Mouse (Mus musculus): ENCODE measurements around the gene Sdsl. TPM values are rescaled to one million over a fixed set of nuclear protein-coding genes. Genes with fewer than 3 reads are reported as not detected.

Gene Sdsl
- total RNA-seq, 2 experiments from 2014 or later: 4.2 to 4.8 TPM

DNA sequence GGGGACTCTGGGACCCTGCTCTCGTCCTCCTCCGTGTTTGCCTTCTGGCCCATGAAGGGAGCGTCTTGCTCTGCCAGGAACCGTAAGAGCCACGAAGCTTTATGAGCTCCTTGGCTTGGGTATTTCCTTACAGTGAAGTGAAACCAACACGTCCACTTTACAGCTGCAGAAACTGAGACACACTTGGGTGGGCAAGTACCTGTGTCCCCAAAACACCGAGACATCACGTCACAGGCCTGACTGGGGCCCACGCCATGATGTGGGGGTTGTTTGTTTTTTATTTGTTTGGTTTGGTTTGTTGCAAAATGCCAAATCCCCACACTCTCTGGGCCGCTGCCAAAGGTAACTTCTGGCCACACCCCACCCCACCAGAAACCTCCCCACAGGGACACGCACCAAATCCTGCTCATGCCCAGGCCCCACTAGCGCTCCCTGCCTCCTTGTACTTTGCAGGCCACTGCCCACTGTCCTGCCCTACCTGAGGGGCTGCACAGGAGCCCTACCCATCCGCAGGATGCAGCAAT lies 23.2 kb upstream of the Sdsl start:
- no peak for ATAC-seq (replicated peaks; ENCODE audit: low FRiP score, poor library complexity, severe bottlenecking)

DNA sequence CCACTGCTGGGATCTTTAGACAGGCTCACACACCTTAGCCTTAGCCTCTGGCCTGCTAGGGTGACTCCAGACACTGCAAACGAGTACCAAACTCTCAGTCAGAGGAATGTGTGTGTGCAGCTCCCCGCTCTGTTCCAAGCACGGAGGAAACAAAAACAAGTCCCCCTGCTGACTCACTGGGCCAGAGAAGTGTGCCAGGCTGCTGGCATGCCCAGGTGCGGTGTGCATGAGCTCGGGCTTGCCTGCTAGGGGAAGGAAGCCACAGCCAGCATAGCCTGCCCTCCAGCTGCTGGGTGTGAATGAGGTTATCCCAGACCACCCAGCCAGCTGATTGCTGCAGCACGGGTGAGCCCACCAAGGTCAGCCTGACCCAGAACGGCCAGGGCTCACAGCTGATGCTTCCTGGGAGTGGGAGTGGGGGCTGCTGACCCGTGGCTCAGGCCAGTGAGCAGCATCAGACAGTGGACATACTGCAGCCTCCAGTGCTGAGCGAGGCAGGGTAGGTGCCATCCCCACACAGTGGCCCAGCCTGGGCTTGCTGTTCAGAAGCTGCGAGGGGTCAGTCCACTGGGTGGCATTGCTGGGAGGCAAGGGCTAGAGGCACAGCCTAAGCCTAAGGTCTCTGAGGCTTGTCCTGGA lies 22.6 kb upstream of the Sdsl start:
- ATAC-seq (replicated peaks; ENCODE audit: low FRiP score, poor library complexity, severe bottlenecking): peak; percentile 13; the same call in 1 of the 2 replicates

DNA sequence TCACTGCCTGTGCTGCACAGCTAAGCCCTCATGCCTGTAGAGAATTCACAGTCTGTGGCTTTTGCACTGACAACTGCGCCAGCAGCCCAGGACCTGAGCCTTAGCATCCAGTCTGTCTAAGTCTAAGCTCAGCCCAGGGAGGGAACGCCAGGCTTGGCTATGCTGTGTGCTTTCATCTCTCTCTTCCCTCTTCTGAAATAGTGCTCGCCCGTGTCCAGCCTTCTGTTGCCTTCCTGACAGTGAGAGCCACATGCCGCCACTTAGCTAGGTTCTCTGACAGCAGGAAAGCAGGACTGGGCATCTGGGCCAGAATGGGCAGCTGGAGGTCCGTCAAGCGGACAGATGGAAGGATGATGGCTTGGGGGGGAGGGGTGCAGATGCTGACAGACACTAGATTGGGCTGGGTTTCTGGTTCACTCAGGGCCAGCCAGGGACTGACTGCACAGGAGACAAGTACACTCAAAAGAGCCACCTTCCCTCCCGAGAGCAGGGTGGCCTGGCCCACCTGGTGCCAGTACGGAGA lies 21.3 kb upstream of the Sdsl start:
- ATAC-seq (replicated peaks; ENCODE audit: low FRiP score, poor library complexity, severe bottlenecking): no peak

GRCm38 (mm10) chr5:120493440-120493839 lies 20.8 kb upstream of the Sdsl start:
- no peak for ATAC-seq (replicated peaks; ENCODE audit: low FRiP score, poor library complexity, severe bottlenecking)

DNA sequence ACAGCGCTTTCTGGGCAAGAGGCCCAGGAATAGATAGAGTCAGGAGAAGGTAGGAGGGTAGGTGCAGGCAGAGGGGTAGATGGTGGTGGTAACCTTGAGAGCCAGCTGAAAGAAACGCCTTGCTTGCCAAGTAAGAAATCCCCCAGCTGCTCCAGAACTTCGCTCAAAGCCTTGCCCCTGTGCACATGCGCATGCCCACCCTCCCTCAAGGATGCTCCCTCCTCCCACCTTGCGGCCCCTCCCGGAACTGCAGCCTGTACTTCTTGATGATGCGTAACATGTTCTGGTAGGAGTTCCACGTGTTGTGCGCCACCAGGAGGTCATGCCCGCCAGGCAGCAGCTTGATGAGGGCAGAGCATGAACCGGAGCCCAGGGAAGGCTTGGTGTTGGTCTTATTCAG lies 19.8 kb upstream of the Sdsl start:
- ATAC-seq (replicated peaks; ENCODE audit: low FRiP score, poor library complexity, severe bottlenecking): no peak

DNA sequence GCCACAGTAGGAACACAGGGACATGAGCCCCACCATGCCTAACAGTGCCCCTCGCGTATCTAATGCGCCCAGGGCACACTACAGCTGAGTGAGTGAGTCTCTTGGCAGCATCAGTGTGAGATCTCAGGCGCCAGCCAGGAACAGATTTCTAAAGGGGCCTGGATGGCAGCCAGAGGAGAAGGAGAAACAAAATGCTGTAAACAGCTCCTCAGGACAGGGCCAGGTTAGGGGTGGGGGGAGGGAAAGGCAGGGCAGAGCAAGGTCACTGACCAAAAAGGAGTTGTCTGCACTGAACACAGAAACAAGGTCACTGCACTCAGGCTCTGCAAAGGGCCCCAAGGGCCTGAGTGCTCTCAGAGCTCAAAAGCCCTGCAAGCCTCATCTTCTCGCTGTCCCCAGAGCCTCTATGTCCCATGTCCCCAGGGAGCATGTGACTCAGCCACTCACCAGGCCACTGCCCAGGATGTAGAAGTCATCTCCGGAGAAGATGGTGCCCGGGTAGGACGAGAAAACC lies 18.1 kb upstream of the Sdsl start:
- no peak for ATAC-seq (replicated peaks; ENCODE audit: low FRiP score, poor library complexity, severe bottlenecking)

DNA sequence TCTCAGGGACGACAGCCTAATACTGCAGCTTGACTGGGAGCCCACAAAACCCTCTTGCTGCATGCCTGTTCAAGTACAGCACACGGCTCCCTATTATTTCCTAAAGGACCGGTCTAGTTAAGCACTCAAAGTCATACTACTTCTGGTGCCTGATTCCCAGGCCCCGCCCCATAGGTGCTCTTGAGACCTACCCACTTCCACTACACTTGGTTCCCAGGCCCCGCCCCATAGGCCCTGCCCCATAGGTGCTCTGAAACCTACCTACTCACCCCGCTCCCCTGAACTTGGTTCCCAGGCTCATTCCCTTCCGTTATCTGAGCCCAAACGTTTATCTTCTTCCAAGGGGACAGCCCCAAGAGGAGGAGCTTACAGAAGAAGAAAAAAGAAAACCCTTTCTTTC lies 15.2 kb upstream of the Sdsl start:
- ATAC-seq (replicated peaks; ENCODE audit: low FRiP score, poor library complexity, severe bottlenecking): no peak

- no peak for ATAC-seq (replicated peaks; ENCODE audit: low FRiP score, poor library complexity, severe bottlenecking)
Measured at GRCm38 (mm10) chr5:120483399-120483798, 10.8 kb upstream of the Sdsl start.

DNA sequence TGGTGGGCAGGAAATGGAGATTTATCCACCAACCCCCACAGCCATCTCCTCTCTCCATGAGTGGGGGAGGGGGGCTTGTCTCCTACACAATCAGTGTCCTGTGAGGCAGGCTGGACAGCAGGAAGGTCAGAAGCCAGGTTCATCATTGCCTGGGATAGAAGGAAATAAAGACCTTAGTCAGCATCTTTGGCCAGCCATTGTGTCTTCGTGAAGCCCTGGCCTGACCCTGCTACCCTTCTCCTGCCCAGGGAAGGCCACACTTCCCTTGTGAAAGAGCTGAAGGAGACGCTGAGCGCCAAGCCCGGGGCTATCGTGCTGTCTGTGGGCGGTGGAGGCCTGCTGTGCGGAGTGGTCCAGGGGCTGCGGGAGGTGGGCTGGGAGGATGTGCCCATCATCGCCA lies 8.6 kb upstream of the Sdsl start:
- no peak for ATAC-seq (replicated peaks; ENCODE audit: low FRiP score, poor library complexity, severe bottlenecking)

DNA sequence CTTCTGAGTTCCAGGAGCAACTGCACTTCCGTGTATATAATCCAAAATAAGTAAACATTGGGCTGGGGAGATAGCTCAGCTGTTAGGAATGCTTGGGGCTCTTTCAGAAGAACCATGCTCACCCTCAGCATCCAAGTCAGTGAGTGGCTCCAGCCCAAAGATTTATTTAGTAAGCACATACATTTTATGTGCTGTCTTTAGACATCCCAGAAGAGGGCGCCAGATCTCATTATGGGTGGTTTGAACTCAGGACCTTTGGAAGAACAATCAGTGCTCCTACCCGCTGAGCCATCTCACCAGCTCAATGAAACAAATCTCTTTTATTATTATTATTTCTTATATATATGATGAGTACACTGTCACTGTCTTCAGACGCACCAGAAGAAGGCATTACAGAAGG lies 6.9 kb upstream of the Sdsl start:
- no peak for ATAC-seq (replicated peaks; ENCODE audit: low FRiP score, poor library complexity, severe bottlenecking)

DNA sequence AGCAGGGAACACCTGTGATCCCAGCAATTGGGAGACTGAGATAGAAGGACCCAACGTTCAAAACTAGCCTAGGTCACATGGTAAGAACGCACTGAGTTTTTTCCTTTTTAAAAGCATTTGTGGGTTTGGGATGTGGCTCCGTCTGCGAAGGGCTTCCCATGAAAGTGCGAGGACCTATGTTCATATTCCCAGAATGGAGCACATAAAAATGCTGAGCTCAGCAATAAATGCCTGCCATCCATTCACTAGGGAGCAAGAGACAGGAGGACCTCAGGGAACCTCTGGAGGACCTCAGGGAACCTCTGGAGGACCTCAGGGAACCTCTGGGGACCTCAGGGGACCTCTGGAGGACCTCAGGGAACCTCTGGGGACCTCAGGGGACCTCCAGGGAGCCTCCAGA lies 5.4 kb upstream of the Sdsl start:
- no peak for ATAC-seq (replicated peaks; ENCODE audit: low FRiP score, poor library complexity, severe bottlenecking)

GRCm38 (mm10) chr5:120476296-120476695 lies 3.7 kb upstream of the Sdsl start, which contains the start of gene Sds:
Gene Sds (plus strand): TSS chr5:120476526.
- ATAC-seq (replicated peaks; ENCODE audit: low FRiP score, poor library complexity, severe bottlenecking): no peak

DNA sequence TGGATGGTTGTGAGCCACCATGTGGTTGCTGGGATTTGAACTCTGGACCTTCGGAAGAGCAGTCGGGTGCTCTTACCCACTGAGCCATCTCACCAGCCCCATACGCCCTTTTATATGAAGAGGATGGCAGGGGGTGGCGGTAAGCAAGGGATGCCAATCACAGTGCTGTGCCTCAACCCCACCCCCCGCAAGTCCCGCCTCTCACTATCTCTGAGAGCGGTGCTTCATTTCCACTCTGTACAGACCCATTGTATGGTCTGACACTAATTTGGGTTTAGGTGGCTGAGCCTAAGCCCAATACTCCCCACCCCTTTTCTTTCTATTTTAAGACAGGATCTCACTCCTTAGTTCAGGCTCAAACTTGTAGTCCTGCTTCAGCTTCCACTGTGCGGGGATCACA lies 3.3 kb upstream of the Sdsl start:
- ATAC-seq (replicated peaks; ENCODE audit: low FRiP score, poor library complexity, severe bottlenecking): no peak

DNA sequence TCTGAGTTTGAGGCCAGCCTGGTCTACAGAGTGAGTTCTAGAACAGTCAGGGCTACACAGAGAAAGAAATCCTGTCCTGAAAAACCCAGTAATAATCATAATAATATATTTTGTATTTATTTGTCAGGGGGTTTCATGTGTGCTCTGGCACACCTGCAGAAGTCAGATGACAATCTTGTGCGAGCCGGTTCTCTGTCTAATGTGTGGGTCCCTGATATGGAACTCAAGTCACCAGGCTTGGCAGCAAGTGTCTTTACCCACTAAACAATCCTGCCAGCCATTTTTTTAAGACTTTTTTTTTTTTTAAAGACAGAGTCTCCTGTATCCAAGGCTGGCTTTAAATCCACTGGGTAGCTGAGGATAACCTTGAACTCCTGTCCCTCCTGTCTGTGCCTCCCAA lies 751 bp upstream of the Sdsl start:
- ATAC-seq (replicated peaks; ENCODE audit: low FRiP score, poor library complexity, severe bottlenecking): no peak

DNA sequence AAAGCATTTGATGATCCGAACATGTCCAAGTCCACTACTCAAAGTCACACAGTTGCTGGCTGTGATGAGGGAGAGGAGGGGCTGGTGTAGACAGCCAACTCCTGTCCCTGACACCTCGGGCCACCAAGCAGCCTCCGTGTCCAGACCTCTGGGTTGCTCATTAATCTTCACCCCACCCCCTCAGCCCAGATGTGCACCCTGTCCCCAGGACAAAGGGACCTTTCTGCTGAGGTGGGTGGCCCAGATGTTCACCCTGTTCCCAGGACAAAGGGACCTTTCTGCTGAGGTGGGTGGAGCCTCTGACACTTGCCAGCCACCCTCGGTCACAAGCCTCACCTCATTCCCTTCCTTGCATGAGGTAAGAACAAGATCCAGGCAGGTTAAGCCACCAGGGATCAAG lies 1.1 kb downstream of the Sdsl start:
- no peak for ATAC-seq (replicated peaks; ENCODE audit: low FRiP score, poor library complexity, severe bottlenecking)

DNA sequence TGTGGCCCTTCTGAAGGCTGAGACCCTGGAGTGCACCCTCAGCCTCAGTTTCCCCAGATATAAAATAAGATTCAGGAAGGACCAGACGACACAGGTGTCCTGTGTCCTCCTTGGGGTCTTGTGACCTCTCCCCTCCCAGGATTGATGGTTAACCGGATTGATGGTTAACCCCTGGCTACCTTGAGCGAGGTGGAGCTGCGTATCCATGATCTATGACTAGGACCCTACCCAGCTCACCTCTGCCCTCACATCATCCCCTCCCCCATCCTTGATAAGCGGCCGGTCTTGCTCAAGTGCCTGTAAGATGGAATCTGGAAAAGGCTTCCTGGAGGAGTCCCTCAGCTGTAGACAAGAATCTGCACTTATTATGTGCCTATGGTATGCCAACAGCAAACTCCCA lies 3.8 kb downstream of the Sdsl start:
- ATAC-seq (replicated peaks; ENCODE audit: low FRiP score, poor library complexity, severe bottlenecking): no peak

- ATAC-seq (replicated peaks; ENCODE audit: low FRiP score, poor library complexity, severe bottlenecking): no peak
Measured at GRCm38 (mm10) chr5:120468336-120468735, 4.3 kb downstream of the Sdsl start.

DNA sequence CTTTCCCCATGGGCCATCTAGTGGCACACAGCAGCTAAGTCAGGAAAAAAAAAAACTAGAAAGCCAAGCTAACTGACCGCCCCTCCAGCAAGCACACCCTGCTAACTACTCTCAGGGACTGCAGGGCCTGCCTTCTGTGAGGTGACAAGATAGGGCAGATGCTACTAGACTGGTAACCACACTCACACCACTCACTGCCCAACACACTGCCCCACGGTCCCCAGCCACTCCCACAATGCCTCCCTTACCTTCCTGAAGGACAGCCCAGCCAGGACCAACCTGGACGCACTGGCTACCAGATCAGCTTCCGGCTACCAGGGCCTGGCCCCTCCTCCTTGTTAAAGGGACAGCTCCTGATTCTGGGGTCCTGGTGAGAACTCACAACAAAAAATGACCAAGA lies 5.6 kb downstream of the Sdsl start:
- ATAC-seq (replicated peaks; ENCODE audit: low FRiP score, poor library complexity, severe bottlenecking): no peak

DNA sequence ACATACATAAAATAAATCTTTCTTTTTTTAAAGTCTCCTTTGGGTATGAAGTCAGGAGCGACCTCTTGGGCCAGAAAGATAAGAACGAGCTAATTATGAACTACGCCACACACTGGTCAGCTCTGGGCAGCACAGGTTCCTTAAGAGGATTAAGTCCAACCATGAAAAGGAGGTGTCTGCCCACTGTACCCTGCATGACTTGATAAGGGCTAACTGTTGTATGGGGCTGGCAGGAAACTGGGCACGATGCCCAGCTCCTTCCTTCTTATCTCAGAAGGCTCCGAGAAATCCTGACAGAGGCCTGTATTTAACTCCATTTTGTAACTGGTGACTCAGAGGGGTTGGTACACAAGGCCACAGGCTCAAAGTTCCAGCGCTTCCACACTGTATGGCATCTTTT lies 6.8 kb downstream of the Sdsl start:
- ATAC-seq (replicated peaks; ENCODE audit: low FRiP score, poor library complexity, severe bottlenecking): peak; percentile 92

DNA sequence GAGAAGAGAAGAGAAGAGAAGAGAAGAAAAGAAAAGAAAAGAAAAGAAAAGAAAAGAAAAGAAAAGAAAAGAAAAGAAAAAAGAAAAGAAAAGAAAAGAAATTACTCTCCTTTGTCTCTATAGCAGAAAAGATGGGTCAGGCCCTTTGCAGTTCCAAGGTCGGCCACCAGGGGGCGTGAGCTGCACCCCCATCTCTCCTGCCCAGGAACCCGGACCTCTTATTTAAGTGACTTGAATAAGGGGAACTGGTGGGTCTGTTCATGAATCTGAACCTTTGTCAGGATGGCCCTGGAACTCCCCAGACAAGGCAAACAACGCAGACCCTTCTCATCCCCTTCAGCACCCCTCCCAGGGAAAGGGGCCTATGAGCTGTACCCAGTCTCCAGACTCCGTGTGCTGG lies 7.5 kb downstream of the Sdsl start:
- ATAC-seq (replicated peaks; ENCODE audit: low FRiP score, poor library complexity, severe bottlenecking): no peak

DNA sequence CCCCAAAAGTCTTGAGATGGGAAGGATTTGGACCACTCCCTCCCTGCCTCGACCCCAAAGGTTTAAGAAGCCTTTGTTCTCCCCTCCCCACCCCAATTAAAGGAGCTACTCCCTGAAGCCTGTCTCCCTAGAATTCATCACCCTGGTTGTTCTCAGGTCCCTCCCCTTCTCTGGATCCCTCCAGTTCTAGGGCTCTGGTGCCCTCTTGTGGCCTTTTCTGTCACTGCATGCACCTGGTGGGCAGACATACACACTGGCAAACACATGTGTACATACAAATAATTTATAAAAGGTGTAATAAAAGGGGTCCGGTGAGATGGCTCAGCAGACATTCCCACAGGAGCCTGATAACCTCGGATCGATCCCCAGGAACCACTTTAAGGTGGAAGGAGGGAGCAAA lies 8.3 kb downstream of the Sdsl start:
- ATAC-seq (replicated peaks; ENCODE audit: low FRiP score, poor library complexity, severe bottlenecking): no peak

GRCm38 (mm10) chr5:120461902-120462301 lies 10.7 kb downstream of the Sdsl start:
- ATAC-seq (replicated peaks; ENCODE audit: low FRiP score, poor library complexity, severe bottlenecking): no peak
